Mouse (Mus musculus) embryo, embryonic 10 days (tissue): ENCODE data around the gene Bhmt2.

Experiments
- DNase-seq: peaks from one replicate; pipeline ENCODE4 v3.0.0-alpha.2; 2015; ENCODE audit warnings: low spot score

Bhmt2 gene

GRCm38 (mm10) chr13:93637282-93638245, 36.5 kb downstream of the Bhmt2 start, which contains the start of gene Bhmt:
Gene Bhmt, minus strand, starts transcription at chr13:93637961.
- DNase-seq = no peak

- no peak for DNase-seq
Observed at GRCm38 (mm10) chr13:93636561-93636960, 37.5 kb downstream of the Bhmt2 start.

- no peak for DNase-seq
Observed at GRCm38 (mm10) chr13:93632927-93633326, 41.2 kb downstream of the Bhmt2 start.

- DNase-seq = no peak
Observed at GRCm38 (mm10) chr13:93630941-93631705, 43.0 kb downstream of the Bhmt2 start.

GRCm38 (mm10) chr13:93628861-93629260, 45.2 kb downstream of the Bhmt2 start:
- no peak for DNase-seq

GRCm38 (mm10) chr13:93614361-93614948, 59.6 kb downstream of the Bhmt2 start:
- no peak for DNase-seq

GRCm38 (mm10) chr13:93613771-93614170, 60.3 kb downstream of the Bhmt2 start:
- no peak for DNase-seq

- peak; percentile 75 for DNase-seq
Observed at GRCm38 (mm10) chr13:93612660-93613607, 61.2 kb downstream of the Bhmt2 start.

- no peak for DNase-seq
Observed at GRCm38 (mm10) chr13:93608476-93608875, 65.6 kb downstream of the Bhmt2 start.

- no peak for DNase-seq
Observed at GRCm38 (mm10) chr13:93607701-93608100, 66.4 kb downstream of the Bhmt2 start.

GRCm38 (mm10) chr13:93606868-93607578, 67.1 kb downstream of the Bhmt2 start:
- DNase-seq = no peak
